Mouse (Mus musculus) liver, postnatal 0 days (tissue): Measurements from ENCODE around the gene Lin7b. TPM values are rescaled to one million over a fixed set of nuclear protein-coding genes. Genes with fewer than 3 reads are reported as not detected.

Experiments
- ATAC-seq: fragments of 200-750 bp; cut with Nextera tagmentation; 2 replicates; pipeline ENCODE4 v1.8.0; 2017; ENCODE audit warnings: mild to moderate bottlenecking, moderate library complexity
- DNase-seq: peaks from one replicate; pipeline ENCODE4 v3.0.0-alpha.2; 2016
- H3K27ac ChIP-seq: fragments of 300-500 bp; sonication (generic); 2 replicates; pipeline ENCODE4 v1.5.1; 2014; ENCODE audit warnings: antibody characterized with exemption, moderate library complexity, mild to moderate bottlenecking, low read depth
- H3K27me3 ChIP-seq: fragments of 300-500 bp; sonication (generic); 2 replicates; pipeline ENCODE4 v1.6.1; 2014; ENCODE audit warnings: low read length, control low read depth, mixed read lengths; ENCODE audit not compliant: insufficient read depth
- H3K36me3 ChIP-seq: fragments of 300-500 bp; sonication (generic); replicated peaks from 2 replicates; pipeline ENCODE4 v1.6.1; 2014; ENCODE audit warnings: mild to moderate bottlenecking, control low read depth, low read length, moderate library complexity, mixed read lengths; ENCODE audit not compliant: insufficient read depth
- H3K4me1 ChIP-seq: fragments of 300-500 bp; sonication (generic); 2 replicates; pipeline ENCODE4 v1.6.1; 2014; ENCODE audit warnings: antibody characterized with exemption, mild to moderate bottlenecking, control low read depth; ENCODE audit not compliant: insufficient read depth
- H3K4me2 ChIP-seq: fragments of 300-500 bp; sonication (generic); 2 replicates; pipeline ENCODE4 v1.6.1; 2014; ENCODE audit warnings: low read depth, mild to moderate bottlenecking, low read length, moderate library complexity, mixed read lengths
- H3K4me3 ChIP-seq: fragments of 300-500 bp; sonication (generic); 2 replicates; pipeline ENCODE4 v1.5.1; 2014; ENCODE audit warnings: low read depth, low read length
- H3K9ac ChIP-seq: fragments of 300-500 bp; sonication (generic); replicated peaks from 2 replicates; pipeline ENCODE4 v1.6.1; 2014; ENCODE audit warnings: mild to moderate bottlenecking, moderate library complexity
- H3K9me3 ChIP-seq: fragments of 300-500 bp; sonication (generic); 2 replicates; pipeline ENCODE4 v1.6.1; 2016; ENCODE audit warnings: mild to moderate bottlenecking, control low read depth, low read length, mixed read lengths
- CTCF ChIP-seq: sonication (generic); IDR thresholded peaks from 2 replicates; pipeline ENCODE4 v1.5.1; 2016; ENCODE audit warnings: antibody characterized with exemption, low read depth
- EP300 ChIP-seq: IDR thresholded peaks from 2 replicates; pipeline ENCODE4 v1.6.1; 2016; ENCODE audit warnings: antibody characterized with exemption, low read depth, mild to moderate bottlenecking
- WGBS: fragments of 180-500 bp; shearing (Covaris S2); extraction: QIAGEN DNeasy Blood & Tissue Kit; methylation state at CpG from one replicate; pipeline ENCODE4 v1.1.7; 2014; ENCODE audit not compliant: insufficient replicate concordance; 5-methylcytosine and 5-hydroxymethylcytosine counted together
- polyA plus RNA-seq: library from polyadenylated mRNA; unstranded; fragments of >200 nt; fragmentation: Nextera tagmentation; extraction: Ambion mirVana; gene quantifications from 2 replicates; pipeline ENCODE4 v1.2.1, GENCODE M21; 2015

Lin7b gene
- polyA plus RNA-seq, 1 experiment from 2014 or later: not detected

GRCm38 (mm10) chr7:45356087-45356486 lies 14.3 kb downstream of the Lin7b start:
- Histone ChIP-seq H3K4me3 (no peak overlapping the region), H3K9ac (no peak overlapping the region), H3K27me3 (peaks cover 35% of the 10 kb centered on the region), H3K9me3 (no peaks in the 10 kb centered on the region), H3K4me1 (no peaks in the 10 kb centered on the region), H3K36me3 (no peaks in the 10 kb centered on the region), H3K4me2 (no peak overlapping the region), H3K27ac (no peak overlapping the region)
- ATAC-seq: no peak
- 37% methylated on average over 13 of the region's 13 CpGs for WGBS
- TF ChIP-seq CTCF (no peak), EP300 (no peak)
- DNase-seq: no peak

GRCm38 (mm10) chr7:45355318-45356020 lies 14.9 kb downstream of the Lin7b start:
- TF ChIP-seq CTCF (no peak), EP300 (no peak)
- no peak overlapping the region for H3K27ac ChIP-seq
- no peak overlapping the region for H3K4me2 ChIP-seq
- no peak overlapping the region for H3K9ac ChIP-seq
- WGBS: 68% methylated on average over 15 of the region's 15 CpGs
- no peaks in the 10 kb centered on the region for H3K9me3 ChIP-seq
- no peaks in the 10 kb centered on the region for H3K4me1 ChIP-seq
- peaks cover 29% of the 10 kb centered on the region for H3K27me3 ChIP-seq
- ATAC-seq (no peak), DNase-seq (no peak)
- no peak overlapping the region for H3K4me3 ChIP-seq
- no peaks in the 10 kb centered on the region for H3K36me3 ChIP-seq

GRCm38 (mm10) chr7:45353041-45353440 lies 17.3 kb downstream of the Lin7b start:
- H3K27me3 ChIP-seq: peaks cover 17% of the 10 kb centered on the region; the same call in 1 of the 2 replicates
- no peak overlapping the region for H3K27ac ChIP-seq
- WGBS: 31% methylated on average over 5 of the region's 5 CpGs
- TF ChIP-seq EP300 (no peak), CTCF (no peak)
- no peaks in the 10 kb centered on the region for H3K36me3 ChIP-seq
- DNase-seq (no peak), ATAC-seq (no peak)
- H3K9me3 ChIP-seq: no peaks in the 10 kb centered on the region
- H3K4me3 ChIP-seq: no peak overlapping the region
- no peak overlapping the region for H3K4me2 ChIP-seq
- no peak overlapping the region for H3K9ac ChIP-seq
- no peaks in the 10 kb centered on the region for H3K4me1 ChIP-seq

GRCm38 (mm10) chr7:45346905-45347304 lies 23.5 kb downstream of the Lin7b start:
- ATAC-seq (no peak), DNase-seq (no peak)
- no peak overlapping the region for H3K9ac ChIP-seq
- H3K27ac ChIP-seq: no peak overlapping the region
- H3K36me3 ChIP-seq: no peaks in the 10 kb centered on the region
- 0 out of 2 replicates have a peak, but pooled peaks cover 4% of the 10 kb centered on the region for H3K27me3 ChIP-seq
- no peaks in the 10 kb centered on the region for H3K4me1 ChIP-seq
- H3K4me2 ChIP-seq: no peak overlapping the region
- TF ChIP-seq EP300 (no peak), CTCF (no peak)
- no peaks in the 10 kb centered on the region for H3K9me3 ChIP-seq
- 59% methylated on average over 13 of the region's 13 CpGs for WGBS
- H3K4me3 ChIP-seq: no peak overlapping the region

GRCm38 (mm10) chr7:45343543-45343942 lies 26.8 kb downstream of the Lin7b start:
- peaks cover 23% of the 10 kb centered on the region for H3K27me3 ChIP-seq
- no peak overlapping the region for H3K4me3 ChIP-seq
- DNase-seq (no peak), ATAC-seq (no peak)
- no peaks in the 10 kb centered on the region for H3K36me3 ChIP-seq
- no peak overlapping the region for H3K4me2 ChIP-seq
- TF ChIP-seq CTCF: peak; percentile 49
- TF ChIP-seq EP300: no peak
- H3K9me3 ChIP-seq: no peaks in the 10 kb centered on the region
- no peak overlapping the region for H3K9ac ChIP-seq
- 27% methylated on average over 13 of the region's 13 CpGs for WGBS
- H3K4me1 ChIP-seq: peaks cover 27% of the 10 kb centered on the region
- no peak overlapping the region for H3K27ac ChIP-seq

- Histone ChIP-seq H3K27me3 (peaks cover 35% of the 10 kb centered on the region), H3K9ac (no peak overlapping the region), H3K4me1 (peaks cover 34% of the 10 kb centered on the region), H3K4me2 (no peak overlapping the region), H3K4me3 (no peak overlapping the region), H3K9me3 (no peaks in the 10 kb centered on the region), H3K27ac (no peak overlapping the region), H3K36me3 (no peaks in the 10 kb centered on the region)
- TF ChIP-seq CTCF (no peak), EP300 (no peak)
- ATAC-seq (no peak), DNase-seq (no peak)
- WGBS: 80% methylated on average over 11 of the region's 11 CpGs
Measured at GRCm38 (mm10) chr7:45342081-45342480, 28.3 kb downstream of the Lin7b start.
